Mouse (Mus musculus) midbrain, embryonic 14.5 days (tissue): ENCODE data around the gene Hmgn2. TPM values are rescaled to one million over a fixed set of nuclear protein-coding genes. Genes with fewer than 3 reads are reported as not detected.

ENCODE experiments used
- ATAC-seq: fragments of 200-750 bp; cut with Nextera tagmentation; 2 replicates; pipeline ENCODE4 v1.8.0; 2017; ENCODE audit warnings: moderate number of reproducible peaks, moderate library complexity; ENCODE audit not compliant: low FRiP score, low TSS enrichment
- DNase-seq: peaks from one replicate; pipeline ENCODE4 v3.0.0-alpha.2; 2015
- H3K27ac ChIP-seq: fragments of 300-500 bp; sonication (generic); replicated peaks from 2 replicates; pipeline ENCODE4 v1.5.1; 2014; ENCODE audit warnings: mild to moderate bottlenecking, low read depth, low read length, moderate library complexity
- H3K27me3 ChIP-seq: fragments of 300-500 bp; sonication (generic); 2 replicates; pipeline ENCODE4 v1.6.1; 2014; ENCODE audit warnings: low read length, control low read depth, mixed read lengths; ENCODE audit not compliant: control insufficient read depth, insufficient read depth
- H3K36me3 ChIP-seq: fragments of 300-500 bp; sonication (generic); 2 replicates; pipeline ENCODE4 v1.6.1; 2014; ENCODE audit warnings: low read length, control low read depth; ENCODE audit not compliant: control insufficient read depth, insufficient read depth
- H3K4me1 ChIP-seq: fragments of 300-500 bp; sonication (generic); 2 replicates; pipeline ENCODE4 v1.6.1; 2014; ENCODE audit warnings: mild to moderate bottlenecking, antibody characterized with exemption, low read length, control low read depth; ENCODE audit not compliant: control insufficient read depth, insufficient read depth
- H3K4me2 ChIP-seq: fragments of 300-500 bp; sonication (generic); 2 replicates; pipeline ENCODE4 v1.6.1; 2014; ENCODE audit warnings: mild to moderate bottlenecking, low read length, moderate library complexity
- H3K4me3 ChIP-seq: fragments of 300-500 bp; sonication (generic); replicated peaks from 2 replicates; pipeline ENCODE4 v1.5.1; 2014; ENCODE audit warnings: low read depth, low read length
- H3K9ac ChIP-seq: fragments of 300-500 bp; sonication (generic); replicated peaks from 2 replicates; pipeline ENCODE4 v1.6.1; 2014; ENCODE audit warnings: mild to moderate bottlenecking, low read length, moderate library complexity
- H3K9me3 ChIP-seq: fragments of 300-500 bp; sonication (generic); 2 replicates; pipeline ENCODE4 v1.6.1; 2016; ENCODE audit warnings: low read length, control low read depth, mixed read lengths; ENCODE audit not compliant: control insufficient read depth
- WGBS: fragments of 180-500 bp; shearing (Covaris S2); extraction: QIAGEN DNeasy Blood & Tissue Kit; methylation state at CpG from one replicate; pipeline ENCODE4 v1.1.7; 2014; 5-methylcytosine and 5-hydroxymethylcytosine counted together
- polyA plus RNA-seq: library from polyadenylated mRNA; unstranded; fragments of >200 nt; fragmentation: Nextera tagmentation; extraction: Ambion mirVana; gene quantifications from 2 replicates; pipeline ENCODE4 v1.2.1, GENCODE M21; 2014

The Hmgn2 gene
- polyA plus RNA-seq: 1,199 and 1,387 TPM in 2 replicates

DNA sequence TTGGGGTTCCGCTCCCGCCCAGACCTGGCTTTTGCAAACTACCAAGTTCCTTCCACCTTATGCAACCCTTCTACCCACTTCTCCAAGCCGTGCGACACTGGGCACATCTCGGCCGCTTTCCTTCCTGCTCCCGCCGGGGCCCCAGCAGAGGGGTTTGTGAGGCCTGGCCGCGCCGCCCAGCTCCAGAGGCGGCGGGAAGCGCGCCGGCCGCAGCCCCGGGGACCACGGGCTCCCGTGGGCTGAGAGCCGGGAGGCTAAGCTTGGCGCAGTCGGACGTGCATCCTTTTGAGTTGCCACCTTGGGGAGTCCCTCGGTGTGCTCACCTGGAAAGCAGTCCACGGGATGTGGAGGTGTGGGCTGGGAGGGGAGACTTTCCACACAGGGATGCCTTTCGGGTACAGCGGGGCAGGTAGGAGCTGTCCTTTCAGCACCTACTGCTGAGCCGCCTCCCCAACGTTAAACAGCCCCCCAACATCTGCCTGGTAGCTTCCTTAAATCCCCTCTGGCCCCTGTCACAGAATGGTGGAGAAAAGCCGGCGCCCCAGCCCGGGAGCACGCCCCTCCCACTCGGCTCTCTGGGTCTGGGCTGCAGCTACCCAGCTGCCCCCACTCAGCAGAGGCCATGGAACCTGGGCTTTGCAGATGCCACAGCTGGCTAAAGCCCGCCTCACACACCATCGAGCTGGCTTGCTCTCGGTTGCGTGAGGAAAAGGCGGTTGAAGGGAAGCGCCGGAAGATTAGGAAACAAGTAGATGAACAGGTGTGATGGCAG, at the start of gene Hmgn2:
Hmgn2 (minus strand) TSS at position 501 of the 772 bp plus-strand sequence.
- peaks cover 30% of the 10 kb centered on the region for H3K4me1 ChIP-seq
- peak within 1 kb of the TSS; percentile 73 for H3K4me3 ChIP-seq
- peak within 1 kb of the TSS; percentile 89 for H3K9ac ChIP-seq
- H3K27ac ChIP-seq: peak within 1 kb of the TSS; percentile 99
- ATAC-seq (peak; percentile 70; the same call in 1 of the 2 replicates), DNase-seq (peak; percentile 69)
- H3K4me2 ChIP-seq: peak within 1 kb of the TSS; percentile 98
- H3K27me3 ChIP-seq: no peaks in the 10 kb centered on the region
- H3K36me3 ChIP-seq: peaks cover 28% of the 10 kb centered on the region
- H3K9me3 ChIP-seq: no peaks in the 10 kb centered on the region
- under 1% methylated on average over 42 of the region's 42 CpGs for WGBS

DNA sequence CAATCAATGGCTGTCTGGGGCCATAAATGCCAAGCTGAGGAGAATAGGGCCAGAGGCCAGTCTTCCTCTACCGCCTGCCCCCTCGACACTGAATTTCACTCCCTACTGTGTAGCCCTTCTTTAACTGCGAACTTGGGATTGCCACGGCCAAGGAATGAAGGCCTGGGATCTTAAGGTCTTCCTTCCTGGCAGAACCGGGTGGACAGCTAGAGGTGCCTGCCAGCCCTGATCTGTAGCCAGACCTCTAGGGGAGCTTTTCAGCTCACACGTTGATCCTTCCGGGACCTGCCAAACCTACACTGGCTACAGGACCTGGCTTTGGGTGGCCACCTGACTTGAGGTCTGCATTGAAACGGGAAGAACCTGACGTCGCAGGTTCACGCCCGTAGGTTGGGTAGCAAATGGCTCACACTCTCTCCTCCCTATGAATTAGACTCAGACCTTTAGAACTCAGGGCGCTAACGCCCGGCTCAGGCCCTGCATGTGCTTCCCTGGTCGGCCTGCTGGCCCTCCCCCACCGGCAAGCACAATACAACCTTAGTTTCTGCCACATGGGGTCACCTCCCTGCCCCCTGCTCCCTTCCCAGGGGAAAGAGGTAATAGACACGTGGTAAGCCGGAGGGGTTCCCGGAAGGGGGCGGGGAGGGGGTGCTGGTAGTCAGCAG, 48.9 kb upstream of the Hmgn2 start:
- Histone ChIP-seq H3K9ac (no peak overlapping the region), H3K4me2 (peak overlapping the region; percentile 52), H3K36me3 (no peaks in the 10 kb centered on the region), H3K4me1 (peaks cover 42% of the 10 kb centered on the region), H3K4me3 (peak overlapping the region; percentile 33), H3K27me3 (no peaks in the 10 kb centered on the region), H3K27ac (no peak overlapping the region), H3K9me3 (no peaks in the 10 kb centered on the region)
- DNase-seq (no peak), ATAC-seq (peak; percentile 20; the same call in 1 of the 2 replicates)
- 2% methylated on average over 21 of the region's 21 CpGs for WGBS

DNA sequence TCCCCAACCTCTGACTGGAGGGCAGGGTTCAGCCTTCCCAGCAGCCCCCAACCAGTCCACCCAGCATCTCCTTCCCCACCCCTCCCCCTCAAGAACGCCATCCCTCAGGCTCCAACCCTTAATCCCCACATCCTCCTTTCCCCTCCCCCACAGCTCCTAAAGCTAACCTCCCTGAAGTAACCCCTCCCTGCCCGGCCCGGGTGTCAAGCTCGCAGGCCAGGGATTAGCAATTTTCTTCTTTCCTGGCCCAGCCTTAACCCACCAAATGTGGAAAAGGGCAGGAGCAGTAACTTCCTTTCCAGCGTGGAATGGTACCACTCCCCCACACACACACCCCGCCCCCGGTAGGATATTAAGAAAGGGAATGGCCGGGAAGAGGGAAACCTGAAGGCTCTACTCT, 48.3 kb upstream of the Hmgn2 start:
- WGBS: 2% methylated on average over 8 of the region's 8 CpGs
- Histone ChIP-seq H3K4me2 (peak overlapping the region; percentile 52), H3K9me3 (no peaks in the 10 kb centered on the region), H3K27ac (no peak overlapping the region), H3K9ac (no peak overlapping the region), H3K4me1 (peaks cover 42% of the 10 kb centered on the region), H3K36me3 (no peaks in the 10 kb centered on the region), H3K4me3 (no peak overlapping the region), H3K27me3 (no peaks in the 10 kb centered on the region)
- ATAC-seq (no peak), DNase-seq (peak; percentile 28)

DNA sequence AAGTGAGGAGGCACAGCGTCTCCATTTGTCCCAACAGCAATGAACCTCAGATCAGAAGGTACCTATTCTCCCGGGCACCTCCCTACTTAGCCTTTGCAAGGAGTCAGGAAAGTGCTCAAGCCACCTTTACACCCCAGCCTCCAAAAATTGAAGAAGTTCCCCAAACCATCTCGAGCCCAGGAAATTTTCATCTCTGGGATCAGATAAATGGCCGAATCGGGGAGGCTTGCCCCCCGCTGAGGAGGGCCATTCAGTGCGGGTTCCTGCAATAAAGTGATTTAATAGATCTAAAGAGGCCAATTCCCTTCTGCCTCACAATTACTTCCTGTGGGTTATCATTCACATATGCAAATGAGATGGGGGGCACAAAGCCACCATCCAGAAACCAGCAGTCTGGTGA, 47.8 kb upstream of the Hmgn2 start:
- Histone ChIP-seq H3K4me1 (peaks cover 42% of the 10 kb centered on the region), H3K4me2 (peak overlapping the region; percentile 52), H3K9me3 (no peaks in the 10 kb centered on the region), H3K27ac (no peak overlapping the region), H3K4me3 (no peak overlapping the region), H3K36me3 (no peaks in the 10 kb centered on the region), H3K9ac (no peak overlapping the region), H3K27me3 (no peaks in the 10 kb centered on the region)
- WGBS: 2% methylated on average over 7 of the region's 7 CpGs
- ATAC-seq: no peak
- DNase-seq: no peak

DNA sequence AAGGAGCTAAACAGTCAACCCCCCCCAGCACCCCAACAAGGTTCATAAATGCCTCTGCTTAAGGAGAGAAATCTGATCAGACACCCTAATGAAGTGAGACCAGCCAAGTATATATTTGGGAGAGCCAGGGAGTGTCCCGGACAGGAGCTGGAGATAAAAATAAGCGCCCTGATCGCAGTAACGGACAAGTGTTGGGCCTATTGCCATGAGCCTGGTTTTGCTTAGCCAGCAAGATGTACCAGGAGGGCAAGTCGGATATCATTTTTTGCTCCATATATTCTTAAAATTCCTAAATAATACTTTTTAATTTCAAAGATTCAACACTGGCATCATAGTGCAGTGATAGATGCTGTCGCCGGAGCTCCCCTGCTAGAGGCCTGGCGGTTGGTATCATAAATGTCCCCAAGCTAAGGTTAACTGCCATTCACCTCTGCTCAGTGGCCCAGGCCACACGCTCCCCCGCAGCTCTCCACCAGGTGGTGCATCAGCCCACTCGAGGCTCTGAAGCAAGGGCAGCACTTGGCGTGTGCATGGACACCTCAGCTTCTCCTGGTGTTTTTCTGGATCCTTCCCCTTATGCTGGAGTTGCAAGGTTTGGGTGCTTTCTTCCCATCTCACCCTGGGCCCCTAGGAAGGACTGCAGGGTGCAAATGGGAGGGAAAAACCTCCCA, 44.5 kb upstream of the Hmgn2 start:
- Histone ChIP-seq H3K27ac (no peak overlapping the region), H3K36me3 (no peaks in the 10 kb centered on the region), H3K4me2 (no peak overlapping the region), H3K4me3 (no peak overlapping the region), H3K9ac (no peak overlapping the region), H3K27me3 (no peaks in the 10 kb centered on the region), H3K9me3 (no peaks in the 10 kb centered on the region), H3K4me1 (peaks cover 19% of the 10 kb centered on the region)
- WGBS: 46% methylated on average over 12 of the region's 12 CpGs
- ATAC-seq: no peak
- peak; percentile 69 for DNase-seq

DNA sequence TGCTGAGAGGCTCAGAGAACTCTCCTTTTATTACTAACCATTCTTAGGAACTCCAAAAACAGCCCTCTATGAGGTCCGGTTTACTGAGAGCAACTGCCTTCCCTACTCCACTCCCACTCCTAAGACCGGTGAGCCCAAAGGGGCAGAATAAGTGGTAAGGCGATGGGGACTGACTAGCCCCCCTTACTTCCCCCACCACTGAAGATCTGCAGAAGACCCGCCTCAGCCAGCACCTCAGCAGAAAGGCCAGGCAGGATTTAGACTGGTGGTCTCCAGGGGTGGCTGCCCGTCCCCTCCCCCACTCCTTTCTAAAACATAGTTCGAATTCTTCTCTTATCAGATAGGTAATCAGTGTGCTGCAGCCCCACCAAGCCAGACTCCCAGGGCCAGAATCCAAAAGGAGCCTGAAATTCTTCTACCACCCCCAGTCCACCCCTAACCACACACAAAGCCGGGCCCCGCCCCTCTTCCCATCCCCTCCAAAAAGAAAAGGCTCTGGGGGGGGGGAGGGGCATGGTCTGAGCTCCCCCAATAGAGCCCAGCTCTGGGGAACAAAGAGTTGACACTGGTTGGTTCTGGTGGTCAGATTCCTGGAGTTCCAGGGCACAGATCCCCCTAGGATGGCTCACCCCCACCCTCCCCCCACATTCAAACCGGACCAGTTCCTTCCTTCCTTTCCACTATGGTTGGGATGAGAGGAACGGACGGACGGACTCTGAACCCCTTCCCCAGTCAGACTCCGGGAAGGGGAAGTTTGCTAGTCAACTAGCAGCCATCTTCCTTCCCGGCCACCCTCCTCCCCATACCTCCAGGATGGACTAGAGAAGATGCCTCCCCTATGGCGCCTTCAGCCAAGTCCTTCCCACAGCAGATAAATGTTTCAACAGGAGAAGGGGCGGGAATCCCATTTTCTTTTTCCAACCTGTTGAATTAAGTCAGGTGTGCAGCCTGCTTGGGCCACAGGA, 43.3 kb upstream of the Hmgn2 start:
- 5% methylated on average over 16 of the region's 16 CpGs for WGBS
- no peaks in the 10 kb centered on the region for H3K36me3 ChIP-seq
- no peak overlapping the region for H3K27ac ChIP-seq
- ATAC-seq (no peak), DNase-seq (no peak)
- no peak overlapping the region for H3K9ac ChIP-seq
- no peaks in the 10 kb centered on the region for H3K9me3 ChIP-seq
- H3K4me1 ChIP-seq: peaks cover 7% of the 10 kb centered on the region
- H3K27me3 ChIP-seq: no peaks in the 10 kb centered on the region
- H3K4me2 ChIP-seq: no peak overlapping the region
- H3K4me3 ChIP-seq: no peak overlapping the region

DNA sequence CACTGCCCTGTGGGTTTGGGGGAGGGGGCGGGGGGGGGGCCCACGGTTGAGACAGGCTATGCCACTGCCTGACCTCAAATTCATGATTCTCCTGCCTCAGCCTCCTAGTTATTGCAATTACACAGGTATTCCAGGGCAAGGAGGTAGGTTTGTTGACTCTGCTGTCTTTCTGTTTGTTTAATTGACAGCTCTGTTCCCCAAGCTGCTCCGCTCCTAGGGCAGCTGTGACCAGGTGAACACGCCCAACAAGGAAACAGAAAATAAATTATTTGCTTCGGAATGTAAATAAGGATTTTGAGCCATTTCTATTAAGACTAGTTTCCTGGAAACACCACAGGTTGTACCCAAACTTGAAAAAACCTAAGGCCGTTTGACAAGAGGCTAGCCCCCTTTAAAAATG, 41.3 kb upstream of the Hmgn2 start:
- no peak for ATAC-seq
- H3K36me3 ChIP-seq: no peaks in the 10 kb centered on the region
- H3K4me2 ChIP-seq: no peak overlapping the region
- no peaks in the 10 kb centered on the region for H3K27me3 ChIP-seq
- DNase-seq: no peak
- no peak overlapping the region for H3K9ac ChIP-seq
- H3K9me3 ChIP-seq: no peaks in the 10 kb centered on the region
- H3K4me1 ChIP-seq: no peaks in the 10 kb centered on the region; the same call in 1 of the 2 replicates
- WGBS: 64% methylated on average over 6 of the region's 6 CpGs
- no peak overlapping the region for H3K4me3 ChIP-seq
- H3K27ac ChIP-seq: no peak overlapping the region

DNA sequence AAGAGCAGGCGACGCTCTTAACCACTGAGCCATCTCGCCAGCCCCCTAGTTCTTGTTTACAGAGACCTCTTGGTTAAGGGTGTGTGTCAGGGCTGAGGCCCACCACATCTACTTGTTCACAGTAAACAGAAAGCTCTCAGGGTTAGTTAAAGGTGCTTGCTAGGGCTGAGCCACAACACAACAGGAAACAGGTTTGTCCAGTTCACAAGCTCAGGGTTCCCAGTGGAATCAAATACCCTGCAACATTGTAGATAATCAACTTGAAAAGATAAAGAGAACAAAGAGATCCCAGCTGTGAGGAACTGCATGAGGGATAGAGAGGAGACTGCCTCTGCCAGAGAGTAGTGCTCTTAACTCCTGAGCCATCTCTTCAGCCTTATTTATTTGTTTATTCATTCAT, 38.4 kb upstream of the Hmgn2 start:
- H3K9ac ChIP-seq: no peak overlapping the region
- no peaks in the 10 kb centered on the region for H3K27me3 ChIP-seq
- H3K36me3 ChIP-seq: no peaks in the 10 kb centered on the region
- WGBS: 91% methylated on average over 3 of the region's 3 CpGs
- H3K4me1 ChIP-seq: no peaks in the 10 kb centered on the region; the same call in 1 of the 2 replicates
- H3K4me2 ChIP-seq: no peak overlapping the region
- H3K27ac ChIP-seq: no peak overlapping the region
- H3K4me3 ChIP-seq: no peak overlapping the region
- H3K9me3 ChIP-seq: no peaks in the 10 kb centered on the region
- no peak for DNase-seq
- ATAC-seq: no peak
